Mouse (Mus musculus) C2C12 (cell line): ENCODE data around the gene Il7r.

Source experiments
- CEBPB ChIP-seq: IDR thresholded peaks from one replicate; pipeline ENCODE4 v1.6.1; 2011; ENCODE audit warnings: low read depth, mild to moderate bottlenecking, control low read depth, moderate library complexity
- CTCF ChIP-seq: IDR thresholded peaks from one replicate; pipeline ENCODE4 v1.5.1; 2011; ENCODE audit not compliant: control insufficient read depth, insufficient read depth, insufficient read length
- MYOD1 ChIP-seq: IDR thresholded peaks from one replicate; pipeline ENCODE4 v1.6.1; 2011; ENCODE audit warnings: low read depth; ENCODE audit not compliant: control insufficient read depth, insufficient read length

DNA sequence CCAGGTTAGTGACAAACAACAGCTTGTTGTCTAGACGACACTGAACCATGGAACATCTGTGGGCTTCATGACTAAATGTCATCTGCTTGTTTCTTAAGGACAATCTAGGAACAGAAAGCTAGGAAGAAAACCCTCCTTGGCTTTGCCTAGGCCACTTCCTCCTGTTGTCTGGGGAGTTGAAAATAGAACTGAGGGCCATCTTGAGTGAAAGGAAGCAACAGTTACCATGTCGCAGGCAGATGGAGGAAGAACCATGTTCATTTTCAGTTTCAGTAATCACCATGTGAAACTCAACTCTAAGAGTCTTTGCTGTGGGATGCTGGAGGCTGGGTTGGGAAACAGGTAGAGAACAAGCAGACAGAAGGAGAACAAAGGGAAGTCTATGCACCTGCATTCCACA, 41.9 kb upstream of the Il7r start:
- TF ChIP-seq CTCF (no peak), CEBPB (no peak), MYOD1 (no peak)
